Mouse (Mus musculus) liver, adult (tissue): ENCODE data around the gene Prorsd1.

ENCODE experiments used
- GATA4 ChIP-seq: IDR thresholded peaks from 2 replicates; pipeline ENCODE4 v1.6.1; 2014; ENCODE audit warnings: mild to moderate bottlenecking, low read length; ENCODE audit not compliant: insufficient replicate concordance

Gene Prorsd1

DNA sequence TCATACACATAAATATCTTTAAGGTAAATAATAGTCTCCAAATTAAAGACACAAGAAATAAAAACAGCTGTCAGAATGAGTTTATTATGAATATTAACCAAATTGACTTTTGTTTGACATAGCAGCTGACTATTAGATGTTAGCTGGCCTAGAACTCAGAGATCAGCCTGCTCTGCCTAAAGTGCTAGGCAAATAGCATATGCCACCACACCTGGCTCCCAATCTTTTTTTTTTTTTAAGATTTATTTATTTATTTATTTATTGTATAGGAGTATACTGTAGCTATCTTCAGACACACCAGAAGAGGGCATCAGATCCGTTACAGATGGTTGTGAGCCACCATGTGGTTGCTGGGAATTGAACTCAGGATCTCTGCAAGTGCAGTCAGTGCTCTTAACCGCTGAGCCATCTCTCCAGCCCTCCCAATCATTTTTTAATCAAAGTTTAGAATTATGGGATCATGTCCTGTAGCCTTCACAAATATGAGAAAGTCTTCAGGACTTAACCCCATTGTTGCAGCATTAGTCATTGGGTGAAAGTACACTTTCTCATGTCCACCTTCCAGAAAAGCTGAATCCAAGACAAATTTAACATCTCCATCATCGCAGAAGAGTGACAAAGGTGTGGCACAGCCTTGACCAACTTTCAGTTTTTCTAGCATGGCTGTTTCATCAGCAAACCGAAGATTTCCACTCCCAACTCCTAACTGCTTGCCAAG, 1.9 kb downstream of the Prorsd1 start:
- no peak for TF ChIP-seq GATA4

DNA sequence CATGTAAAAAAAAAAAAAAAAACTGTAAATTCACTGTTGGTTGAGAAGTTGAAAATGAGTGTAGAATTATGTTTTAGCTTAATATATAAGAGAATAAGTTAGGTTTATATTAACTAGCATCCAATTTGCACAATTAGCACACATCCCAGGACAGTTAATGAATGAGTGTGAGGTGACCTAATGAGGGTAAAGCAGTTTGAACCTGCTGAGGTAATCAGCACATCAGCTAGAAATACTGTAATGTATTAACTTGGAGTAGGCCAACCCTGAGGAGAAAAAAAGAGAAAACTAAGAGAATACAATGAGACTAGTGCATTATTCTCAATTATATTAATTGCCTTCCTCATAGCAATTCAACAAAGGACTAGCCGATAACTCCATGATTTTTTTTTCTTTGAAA, 5.4 kb downstream of the Prorsd1 start:
- no peak for TF ChIP-seq GATA4

GRCm38 (mm10) chr11:29504899-29505625, 9.8 kb downstream of the Prorsd1 start:
- TF ChIP-seq GATA4, result no peak

DNA sequence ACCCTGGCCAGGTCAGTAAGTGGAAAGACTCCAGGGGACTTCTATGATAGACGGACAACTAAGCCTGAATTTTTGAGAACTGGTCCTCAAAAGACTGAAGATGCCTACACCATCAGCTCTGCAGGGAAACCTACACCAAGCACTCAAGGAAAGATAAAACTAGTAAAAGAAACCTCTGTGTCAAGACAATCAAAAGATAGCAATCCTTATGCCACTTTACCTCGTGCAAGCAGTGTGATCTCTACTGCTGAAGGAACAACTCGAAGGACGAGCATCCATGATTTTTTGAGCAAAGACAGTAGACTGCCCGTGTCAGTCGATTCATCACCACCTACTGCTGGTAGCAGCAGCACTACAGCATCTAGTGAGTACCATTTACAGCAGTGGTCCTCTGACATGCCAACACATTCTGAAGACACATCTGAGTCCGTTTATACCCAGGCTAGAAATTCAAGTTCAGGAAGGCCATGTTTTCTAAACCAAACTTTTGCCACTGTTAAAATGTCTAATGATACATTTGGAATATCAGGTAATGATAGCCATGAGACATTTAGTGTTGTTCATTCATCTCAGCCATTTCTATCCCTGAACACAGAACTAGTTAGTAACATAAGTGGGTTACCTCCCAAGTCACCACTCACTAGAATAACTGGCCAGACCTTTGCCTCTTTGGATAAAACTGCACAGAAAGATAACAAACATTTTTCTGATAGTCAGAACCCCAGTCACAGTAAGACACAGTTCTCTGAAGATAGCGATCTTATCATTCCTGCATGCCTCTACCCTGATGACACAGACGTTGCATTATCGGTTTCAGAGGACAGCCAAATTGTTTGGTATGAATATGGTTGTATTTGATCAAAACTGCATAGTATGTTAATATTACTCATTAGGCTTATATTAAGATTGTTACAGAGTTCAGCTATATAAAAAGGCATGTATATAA, 10.6 kb downstream of the Prorsd1 start:
- TF ChIP-seq GATA4, result no peak

- TF ChIP-seq GATA4, result no peak
Observed at GRCm38 (mm10) chr11:29496962-29497361, 17.9 kb downstream of the Prorsd1 start.

DNA sequence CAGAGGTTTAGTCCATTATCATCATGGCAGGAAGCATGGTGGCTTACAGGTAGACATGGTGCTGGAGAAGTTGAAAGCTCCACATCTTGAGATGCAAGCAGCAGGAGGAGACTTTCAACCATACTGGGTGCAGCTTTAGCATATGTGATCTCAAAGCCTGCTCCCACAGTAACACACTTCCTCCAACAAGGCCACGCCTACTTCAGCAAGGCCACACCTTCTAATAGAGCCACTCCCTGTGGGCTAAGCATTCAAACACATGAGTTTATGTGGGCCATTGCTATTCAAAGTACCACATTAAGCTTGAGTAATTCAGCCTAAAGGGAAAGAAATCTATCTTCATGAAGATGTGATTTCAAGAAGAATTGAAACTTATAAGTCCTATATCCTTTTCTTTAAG, 21.7 kb downstream of the Prorsd1 start:
- TF ChIP-seq GATA4, result no peak

DNA sequence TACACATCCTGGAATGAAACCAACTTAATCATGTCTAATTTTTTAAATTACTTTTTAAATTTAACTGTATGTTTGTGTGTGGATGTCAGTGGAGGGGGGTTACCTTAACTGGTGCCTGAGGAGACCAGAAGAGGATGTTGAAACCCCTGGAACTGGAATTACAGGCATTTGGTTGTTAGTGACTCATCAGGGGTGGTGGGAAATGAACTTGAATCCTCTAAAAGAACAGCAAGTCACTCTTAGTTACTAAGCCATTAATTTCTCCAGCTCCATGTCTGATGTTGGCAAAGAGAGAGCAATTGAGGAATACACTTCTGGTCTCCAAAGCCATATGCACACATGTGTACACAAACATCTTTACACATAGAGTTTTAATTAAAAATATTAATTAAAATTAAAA, 40.2 kb downstream of the Prorsd1 start:
- no peak for TF ChIP-seq GATA4
